Mouse (Mus musculus) CD4-positive, CD25-positive, alpha-beta regulatory T cell, adult 9 weeks (primary cell): ENCODE results near the gene Zranb2. TPM values are rescaled to one million over a fixed set of nuclear protein-coding genes. Genes with fewer than 3 reads are reported as not detected.

Experiments used
- polyA plus RNA-seq: library from polyadenylated mRNA; unstranded; fragments of 100-300 nt; shearing (Covaris generic); gene quantifications from one replicate; pipeline ENCODE4 v1.2.1, GENCODE M21; 2017

Gene Zranb2
- 74.0 TPM for polyA plus RNA-seq

GRCm38 (mm10) chr3:157533964-157534785, at the start of gene Zranb2:
Gene Zranb2 (plus strand): TSS chr3:157534160.

GRCm38 (mm10) chr3:157566725-157567565, 33.0 kb downstream of the Zranb2 start, which contains the start of gene Ptger3:
Gene Ptger3 (plus strand): TSS chr3:157566892.

Other genes with a start within 250 kb of the Zranb2 start
- 0.33 TPM for gene Ptger3, start 32.7 kb downstream of the Zranb2 start, polyA plus RNA-seq